Mouse (Mus musculus) E14TG2a.4 (cell line): ENCODE measurements at regions not wholly inside any gene's neighbourhood (a gene's known extent, or its start where the extent isn't known, plus 50 kb on each side); places are given as distances from the start of the nearest gene placed in this dataset.

Source experiments
- H3K27me3 ChIP-seq: 2 replicates; pipeline ENCODE4 v1.6.1; 2014; ENCODE audit warnings: low read length, control low read depth; ENCODE audit not compliant: insufficient read depth
- H3K36me3 ChIP-seq: 2 replicates; pipeline ENCODE4 v1.6.1; 2014; ENCODE audit warnings: low read length, control low read depth; ENCODE audit not compliant: insufficient read depth
- H3K4me1 ChIP-seq: replicated peaks from 2 replicates; pipeline ENCODE4 v1.6.1; 2014; ENCODE audit warnings: low read depth, low read length, control low read depth
- H3K4me3 ChIP-seq: replicated peaks from 2 replicates; pipeline ENCODE4 v1.5.1; 2014; ENCODE audit warnings: mild to moderate bottlenecking, low read length
- H3K9me3 ChIP-seq: 2 replicates; pipeline ENCODE4 v1.6.1; 2014; ENCODE audit warnings: low read length, control low read depth
- CTCF ChIP-seq: conservative IDR thresholded peaks from 2 replicates; pipeline ENCODE4 v1.5.1; 2014; ENCODE audit warnings: low read length
- NANOG ChIP-seq: IDR thresholded peaks from 2 replicates; pipeline ENCODE4 v1.6.1; 2014; ENCODE audit warnings: borderline replicate concordance, low read length, mixed read lengths
- POU5F1 ChIP-seq: IDR thresholded peaks from 2 replicates; pipeline ENCODE4 v1.6.1; 2014; ENCODE audit warnings: low read length, borderline replicate concordance

DNA sequence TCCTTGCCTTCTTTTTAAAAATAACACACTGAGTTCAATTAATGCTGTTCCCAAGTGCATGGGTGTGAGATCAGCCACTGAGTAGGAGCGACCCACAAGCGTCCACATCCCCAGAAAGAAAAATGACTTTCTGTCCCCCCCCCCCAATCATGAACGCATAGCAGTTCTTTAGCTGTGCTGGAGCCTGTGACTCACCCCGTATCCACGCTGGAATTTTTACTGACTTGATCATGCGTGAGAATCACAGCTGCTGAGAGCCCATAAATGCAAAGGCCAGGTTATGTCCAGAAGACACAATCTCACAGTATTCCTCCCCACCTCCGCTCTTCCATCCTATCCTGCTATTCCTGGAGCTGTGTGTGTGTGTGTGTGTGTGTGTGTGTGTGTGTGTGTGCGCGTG is 53.3 kb downstream of the Fos start:
- no peak for TF ChIP-seq POU5F1
- TF ChIP-seq NANOG = no peak
- no peak for TF ChIP-seq CTCF
- Histone ChIP-seq H3K27me3 (peaks cover 7% of the 10 kb centered on the region), H3K9me3 (no peaks in the 10 kb centered on the region), H3K4me3 (no peak overlapping the region), H3K36me3 (no peaks in the 10 kb centered on the region), H3K4me1 (peaks cover 41% of the 10 kb centered on the region)

DNA sequence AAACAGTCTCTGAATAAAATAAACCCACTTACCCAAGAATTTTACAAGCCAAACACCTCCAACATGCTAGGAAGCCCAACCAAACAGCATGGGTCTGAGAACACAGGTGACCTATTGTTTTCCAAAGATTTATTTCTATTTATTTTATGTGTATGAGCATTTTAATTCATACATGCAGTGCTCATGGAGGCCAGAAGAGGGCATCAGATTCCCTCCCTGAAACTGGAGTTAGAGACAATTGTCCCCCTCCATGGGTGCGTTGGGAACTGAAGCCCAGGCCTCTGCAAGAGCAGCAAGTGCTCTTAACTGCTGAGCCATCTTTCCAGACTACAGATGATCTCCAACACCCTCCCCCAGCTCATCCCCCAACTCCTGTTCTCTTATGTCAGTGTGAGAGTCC is 57.9 kb downstream of the Fos start:
- no peaks in the 10 kb centered on the region for H3K9me3 ChIP-seq
- no peak overlapping the region for H3K4me3 ChIP-seq
- H3K27me3 ChIP-seq = peaks cover 16% of the 10 kb centered on the region; the same call in 1 of the 2 replicates
- TF ChIP-seq CTCF (peak; percentile 39; the same call in 1 of the 2 replicates), POU5F1 (no peak)
- H3K4me1 ChIP-seq = peaks cover 6% of the 10 kb centered on the region
- no peaks in the 10 kb centered on the region for H3K36me3 ChIP-seq

DNA sequence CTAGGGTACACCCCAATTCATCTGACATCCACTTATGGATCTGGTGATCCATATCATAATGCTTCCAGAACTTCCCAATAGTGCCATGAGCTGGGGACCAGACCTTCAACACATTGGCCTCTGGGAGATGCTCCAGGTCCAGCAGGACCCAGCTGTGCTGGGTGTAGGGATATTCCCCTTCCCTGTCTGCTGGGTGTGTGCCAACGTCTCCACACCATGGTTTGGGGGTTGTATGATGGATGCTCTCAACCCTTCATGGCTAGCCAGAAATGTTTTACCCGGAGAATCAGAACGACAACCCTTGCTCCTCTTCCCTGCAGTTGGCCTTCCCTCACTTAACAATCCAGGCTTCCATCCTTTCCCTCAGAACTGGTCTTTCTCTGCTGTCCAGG is 58.5 kb downstream of the Fos start:
- Histone ChIP-seq H3K4me3 (no peak overlapping the region), H3K27me3 (peaks cover 16% of the 10 kb centered on the region; the same call in 1 of the 2 replicates), H3K36me3 (no peaks in the 10 kb centered on the region), H3K4me1 (peaks cover 6% of the 10 kb centered on the region), H3K9me3 (no peaks in the 10 kb centered on the region)
- TF ChIP-seq NANOG (no peak), CTCF (no peak), POU5F1 (no peak)

DNA sequence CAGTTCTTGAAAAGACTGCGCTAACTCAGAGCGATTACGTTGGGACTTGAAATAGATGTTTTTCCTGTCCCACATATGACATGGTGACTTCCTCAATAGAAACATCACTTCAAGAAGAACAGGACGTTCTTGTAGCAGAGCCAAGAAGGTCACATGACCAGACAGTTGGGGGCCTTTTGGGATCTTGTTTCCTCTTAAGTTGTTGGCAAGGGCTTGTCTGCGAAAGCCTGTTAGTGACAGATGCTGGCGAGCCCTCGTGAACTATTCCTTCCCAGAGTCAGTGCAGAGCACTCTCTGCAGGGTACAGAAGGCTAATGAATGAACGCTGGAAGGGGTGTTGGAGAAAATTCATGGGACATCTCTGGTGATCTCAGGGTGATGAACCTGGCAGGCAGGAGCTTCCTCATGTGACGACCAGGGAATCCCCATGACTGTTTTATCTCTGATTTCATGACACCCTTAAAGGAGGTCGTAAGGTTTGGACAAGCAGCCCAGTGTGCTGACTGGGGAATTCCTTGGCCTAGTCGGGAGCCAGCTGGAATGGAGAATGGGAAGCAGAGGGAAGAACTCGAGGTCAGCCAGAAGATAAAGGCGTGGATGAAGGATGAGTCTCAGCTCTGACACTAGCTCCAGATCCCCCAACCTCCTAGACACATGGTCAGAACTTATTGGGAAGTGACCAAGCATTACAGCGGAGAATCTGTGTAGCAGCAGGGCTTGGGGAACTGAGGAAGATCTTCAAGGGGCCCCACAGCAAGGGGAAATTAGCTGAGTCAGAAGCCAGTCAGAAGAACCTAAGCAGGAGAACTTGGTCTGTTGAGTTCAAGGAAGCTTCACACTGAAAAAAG is 59.1 kb downstream of the Fos start:
- Histone ChIP-seq H3K4me3 (no peak overlapping the region), H3K9me3 (peaks cover 3% of the 10 kb centered on the region; the same call in 1 of the 2 replicates), H3K4me1 (peaks cover 6% of the 10 kb centered on the region), H3K27me3 (peaks cover 16% of the 10 kb centered on the region; the same call in 1 of the 2 replicates), H3K36me3 (no peaks in the 10 kb centered on the region)
- TF ChIP-seq POU5F1 = no peak
- no peak for TF ChIP-seq NANOG
- no peak for TF ChIP-seq CTCF

DNA sequence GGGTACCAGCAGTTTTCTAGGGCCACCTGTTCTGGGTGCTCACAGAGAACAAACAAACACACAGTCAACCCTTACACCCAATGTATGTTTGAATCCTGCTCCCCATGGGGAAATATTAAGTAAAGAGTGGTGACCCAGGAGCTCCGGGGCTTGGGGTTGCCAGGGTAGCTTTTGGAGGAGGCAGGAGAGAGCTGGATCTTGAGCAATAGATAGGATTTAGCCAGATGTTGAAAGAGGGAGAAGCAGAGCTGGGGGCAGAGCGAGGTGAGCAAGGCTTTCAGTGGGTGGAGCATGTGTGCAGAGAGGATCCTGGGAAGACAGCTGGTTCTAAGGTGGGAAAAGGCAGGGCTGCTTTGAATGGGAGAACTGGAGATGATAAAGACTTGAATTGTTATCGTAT is 59.9 kb downstream of the Fos start:
- TF ChIP-seq POU5F1 = no peak
- no peak for TF ChIP-seq CTCF
- no peak for TF ChIP-seq NANOG
- peaks cover 16% of the 10 kb centered on the region; the same call in 1 of the 2 replicates for H3K27me3 ChIP-seq
- H3K4me1 ChIP-seq = peaks cover 6% of the 10 kb centered on the region
- H3K36me3 ChIP-seq = no peaks in the 10 kb centered on the region
- H3K9me3 ChIP-seq = peaks cover 3% of the 10 kb centered on the region; the same call in 1 of the 2 replicates
- H3K4me3 ChIP-seq = no peak overlapping the region

DNA sequence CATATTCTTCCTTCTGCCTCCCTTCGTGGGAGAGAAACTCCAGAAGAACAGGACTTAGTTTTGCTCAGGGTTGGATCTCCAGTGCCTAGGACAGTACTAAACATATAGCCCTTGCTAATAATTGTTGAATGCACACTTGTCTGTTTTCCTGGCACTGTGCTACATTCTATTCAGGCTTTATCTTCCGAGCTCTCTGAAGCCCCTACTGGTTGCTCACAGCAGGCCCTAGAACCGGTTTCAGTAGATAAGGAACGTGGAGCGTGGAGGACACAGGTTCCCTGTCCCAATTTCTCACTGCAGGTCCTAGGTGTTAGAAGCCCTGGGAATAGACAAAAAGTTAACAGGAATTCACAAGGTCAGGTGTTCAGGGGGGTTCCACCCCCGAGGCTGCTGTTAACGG is 59.4 kb upstream of the Jdp2 start:
- H3K4me3 ChIP-seq = no peak overlapping the region
- H3K27me3 ChIP-seq = peaks cover 13% of the 10 kb centered on the region; the same call in 1 of the 2 replicates
- H3K4me1 ChIP-seq = peaks cover 26% of the 10 kb centered on the region
- peaks cover 3% of the 10 kb centered on the region; the same call in 1 of the 2 replicates for H3K9me3 ChIP-seq
- TF ChIP-seq CTCF (0 out of 2 replicates have a peak, but pooled peaks have one; percentile 3), POU5F1 (no peak), NANOG (no peak)
- no peaks in the 10 kb centered on the region for H3K36me3 ChIP-seq

DNA sequence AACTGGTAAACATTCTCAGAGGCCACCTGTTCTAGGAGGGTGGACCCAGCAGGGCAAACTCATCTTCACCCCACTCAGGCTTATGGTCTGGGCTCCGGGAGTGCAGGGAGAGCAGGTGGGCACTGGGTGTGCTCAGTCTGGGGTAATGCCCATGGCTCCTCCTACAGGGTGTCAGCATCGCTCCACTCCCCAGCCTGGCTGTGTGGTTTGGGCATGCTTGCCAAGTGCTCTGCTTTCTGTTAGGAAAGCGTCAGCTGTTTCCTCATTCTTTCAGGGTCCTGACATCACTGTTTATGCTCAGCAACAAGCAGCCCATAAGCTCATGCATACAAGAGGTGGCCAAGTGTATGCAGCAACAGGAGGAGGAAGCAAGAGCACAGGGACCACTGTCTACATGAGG is 57.7 kb upstream of the Jdp2 start:
- peaks cover 6% of the 10 kb centered on the region; the same call in 1 of the 2 replicates for H3K27me3 ChIP-seq
- peaks cover 3% of the 10 kb centered on the region; the same call in 1 of the 2 replicates for H3K9me3 ChIP-seq
- TF ChIP-seq CTCF = no peak
- no peak for TF ChIP-seq NANOG
- no peak for TF ChIP-seq POU5F1
- no peak overlapping the region for H3K4me3 ChIP-seq
- peaks cover 26% of the 10 kb centered on the region for H3K4me1 ChIP-seq
- H3K36me3 ChIP-seq = no peaks in the 10 kb centered on the region

DNA sequence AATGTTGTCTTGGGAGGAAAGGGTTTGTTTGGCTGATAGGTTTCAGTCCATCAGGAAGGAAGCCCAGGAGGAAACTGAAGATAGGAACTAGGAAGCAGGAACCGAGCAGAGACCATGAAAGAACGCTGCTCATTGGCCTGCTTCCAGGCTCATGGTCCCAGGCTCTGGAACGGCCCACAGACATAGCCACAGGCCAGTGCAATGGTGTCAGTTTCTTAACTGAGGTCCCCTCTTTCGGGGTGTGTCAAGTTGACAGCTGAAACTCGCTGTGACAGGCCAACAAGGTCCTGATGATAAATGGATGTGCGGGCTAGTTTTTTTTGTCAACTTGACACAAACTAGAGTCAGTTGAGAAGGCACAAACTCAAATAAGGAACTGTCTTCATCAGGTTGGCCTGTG is 55.9 kb upstream of the Jdp2 start:
- TF ChIP-seq CTCF (no peak), POU5F1 (no peak), NANOG (no peak)
- H3K27me3 ChIP-seq = peaks cover 6% of the 10 kb centered on the region; the same call in 1 of the 2 replicates
- H3K9me3 ChIP-seq = no peaks in the 10 kb centered on the region
- H3K4me3 ChIP-seq = no peak overlapping the region
- peaks cover 27% of the 10 kb centered on the region for H3K4me1 ChIP-seq
- no peaks in the 10 kb centered on the region for H3K36me3 ChIP-seq
